Mouse (Mus musculus) cerebellum, postnatal 14 days (tissue): Measurements from ENCODE around the gene Clgn.
"Not testable (repeated sequence)": the region's sequence is repeated elsewhere in the genome, so short reads cannot be mapped to it uniquely, and the experiment has no call there.

Source experiments
- DNase-seq, 2 experiments: peaks; one replicate each; pipeline ENCODE4 v3.0.0; 2021; ENCODE audit warnings: mixed read lengths in 2 of 2

Gene Clgn

GRCm38 (mm10) chr8:83423032-83423825 is 33.6 kb downstream of the Clgn start:
- DNase-seq = no peak

DNA sequence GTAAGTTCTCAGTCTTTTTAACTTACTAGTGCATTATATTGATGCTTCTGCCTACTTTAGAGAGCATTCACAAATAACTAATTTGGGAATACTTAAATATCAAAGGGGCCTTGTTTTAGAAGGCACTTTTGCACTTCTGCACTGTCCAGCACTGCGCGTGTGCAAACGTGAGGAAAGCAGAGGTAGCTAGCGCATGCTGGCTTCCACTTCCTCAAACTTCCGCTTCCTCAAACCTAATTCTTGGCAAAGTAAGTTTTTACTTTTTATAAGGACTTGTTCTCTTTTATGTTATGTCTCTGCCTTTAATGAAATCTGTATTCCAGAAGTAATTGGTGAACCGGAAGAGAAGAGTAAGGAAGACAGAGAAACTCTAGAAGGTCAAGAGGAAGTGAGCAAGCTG is 35.5 kb downstream of the Clgn start:
- no peak for DNase-seq

DNA sequence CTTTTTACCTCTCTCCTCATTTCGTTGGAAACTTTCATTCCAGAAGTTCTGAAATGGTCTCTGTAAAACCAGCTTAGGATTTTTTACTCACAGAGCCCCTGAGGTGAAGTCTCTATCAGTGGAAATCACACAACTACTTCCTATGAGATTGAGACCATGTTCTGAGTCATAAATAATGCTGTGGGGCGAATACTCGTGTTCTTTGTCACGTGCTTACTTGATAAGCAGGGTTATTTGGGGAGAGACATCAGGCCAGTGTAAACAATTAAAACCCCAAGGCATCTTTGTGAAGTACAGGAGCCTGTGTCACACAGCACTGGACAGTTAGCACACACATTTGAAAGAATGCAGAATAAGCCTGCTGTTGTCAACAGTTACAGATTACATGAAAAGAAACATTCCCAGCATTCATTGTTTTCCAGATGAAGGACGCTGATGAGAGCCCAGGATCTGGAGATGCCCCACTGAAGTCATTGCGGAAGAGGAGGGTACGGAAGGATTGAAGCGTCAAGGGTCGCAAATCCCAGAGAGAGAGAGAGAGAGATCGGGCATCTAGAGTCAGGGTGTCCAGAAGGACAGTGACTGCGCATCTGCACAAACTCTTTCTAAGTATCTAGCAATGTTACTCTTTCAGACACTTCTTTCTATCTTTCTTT is 36.6 kb downstream of the Clgn start:
- no peak for DNase-seq

DNA sequence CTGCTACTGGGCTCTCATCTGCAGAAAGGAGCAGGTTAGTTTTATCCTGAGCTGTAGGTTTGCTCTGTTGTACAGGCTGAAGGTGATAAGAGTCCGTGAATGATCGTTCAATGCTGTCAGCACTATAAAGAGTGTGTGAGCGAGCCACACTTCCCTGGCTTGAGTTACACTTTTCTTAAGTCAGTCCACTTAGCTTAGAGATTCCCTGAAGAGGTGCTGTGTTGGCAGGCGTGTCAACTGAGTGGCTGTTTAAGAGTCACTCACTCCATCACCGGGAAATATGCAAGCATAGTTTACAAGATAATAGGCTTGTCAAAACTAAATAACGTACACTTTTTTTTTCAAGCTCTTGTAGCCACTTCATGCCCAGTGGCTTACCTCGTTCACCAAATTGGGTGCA is 37.3 kb downstream of the Clgn start:
- DNase-seq = no peak

DNA sequence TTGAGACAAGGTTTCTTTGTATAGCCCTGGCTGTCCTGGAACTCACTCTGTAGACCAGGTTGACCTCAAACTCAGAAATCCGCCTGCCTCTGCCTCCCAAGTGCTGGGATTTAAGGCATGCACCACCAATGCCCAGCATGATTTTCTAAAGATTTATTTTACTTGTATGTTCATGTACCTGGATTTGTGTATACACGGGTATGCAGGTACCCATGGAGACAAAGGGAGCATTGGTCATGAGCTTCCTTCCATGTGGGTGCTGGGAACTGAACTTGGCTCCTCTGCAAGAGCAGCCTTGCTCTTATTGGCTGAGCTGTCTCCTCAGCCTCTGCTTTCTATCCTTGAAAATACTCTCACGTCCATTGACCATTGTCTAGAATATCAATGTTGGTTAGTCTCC is 39.0 kb downstream of the Clgn start:
- not testable (repeated sequence) for DNase-seq

GRCm38 (mm10) chr8:83429071-83429524 is 39.4 kb downstream of the Clgn start:
- DNase-seq = no peak

- DNase-seq = no peak
Measured at GRCm38 (mm10) chr8:83437077-83437476, 47.4 kb downstream of the Clgn start.

DNA sequence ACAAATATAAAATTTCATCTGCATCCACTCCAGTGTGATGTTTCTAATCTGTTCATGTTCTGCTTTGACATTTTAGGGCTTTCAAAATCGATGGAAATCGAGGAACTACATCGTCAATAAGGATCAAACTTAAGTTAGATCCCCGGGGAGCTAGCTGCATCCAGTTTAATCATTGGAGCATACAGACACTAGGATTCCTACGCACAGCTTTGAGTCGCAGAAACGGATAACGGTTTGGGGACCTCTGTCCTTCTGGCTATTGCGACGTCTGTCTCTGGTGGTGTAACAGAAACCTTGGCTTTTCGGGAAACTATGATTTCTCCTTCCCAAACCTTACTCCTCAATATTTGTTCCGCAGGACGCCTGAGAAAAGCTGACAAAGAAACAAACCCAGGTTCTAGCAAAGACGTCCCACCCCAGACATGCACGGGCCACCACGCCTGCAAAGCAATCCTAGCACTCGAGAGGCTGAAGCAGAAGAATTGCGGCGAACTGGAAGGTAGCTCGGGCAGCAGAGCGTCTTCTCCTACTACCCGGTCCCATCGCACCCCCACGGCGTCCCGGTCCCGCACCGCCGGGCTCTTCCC is 52.1 kb downstream of the Clgn start:
- no peak for DNase-seq

GRCm38 (mm10) chr8:83442243-83443051 is 52.8 kb downstream of the Clgn start:
- peak; percentile 99 for DNase-seq

GRCm38 (mm10) chr8:83443052-83443400 is 53.4 kb downstream of the Clgn start:
- DNase-seq = no peak

- peak in 1 of 2 experiments; percentile 19 for DNase-seq
Measured at GRCm38 (mm10) chr8:83449960-83450359, 60.3 kb downstream of the Clgn start.

- peak in 1 of 2 experiments; percentile 18 for DNase-seq
Measured at GRCm38 (mm10) chr8:83451056-83451455, 61.4 kb downstream of the Clgn start.

- DNase-seq = no peak
Measured at GRCm38 (mm10) chr8:83457121-83457520, 67.5 kb downstream of the Clgn start.

DNA sequence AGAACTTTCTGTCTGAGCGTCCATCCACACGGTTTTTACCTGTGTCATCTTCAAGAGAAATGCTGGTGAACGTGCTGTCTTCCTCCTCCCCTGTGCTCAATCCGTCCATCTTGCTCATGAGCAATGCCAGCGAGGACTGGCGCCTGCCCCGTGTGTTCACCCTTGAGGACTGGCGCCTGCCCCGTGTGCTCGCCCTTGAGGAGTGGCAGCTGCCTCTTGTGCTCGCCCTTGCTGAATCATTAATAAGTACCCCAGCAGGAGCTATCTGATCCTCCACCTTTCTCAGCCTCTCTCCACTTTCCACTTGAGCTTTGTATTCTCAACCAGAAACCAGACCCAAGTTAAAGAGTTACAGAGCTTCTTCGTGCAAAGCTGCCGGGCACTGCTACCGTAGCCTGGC is 68.6 kb downstream of the Clgn start, which contains the start of gene Scoc:
Gene Scoc, minus strand, starts transcription at position 170 of the 400 bp plus-strand sequence.
- DNase-seq = no peak

DNA sequence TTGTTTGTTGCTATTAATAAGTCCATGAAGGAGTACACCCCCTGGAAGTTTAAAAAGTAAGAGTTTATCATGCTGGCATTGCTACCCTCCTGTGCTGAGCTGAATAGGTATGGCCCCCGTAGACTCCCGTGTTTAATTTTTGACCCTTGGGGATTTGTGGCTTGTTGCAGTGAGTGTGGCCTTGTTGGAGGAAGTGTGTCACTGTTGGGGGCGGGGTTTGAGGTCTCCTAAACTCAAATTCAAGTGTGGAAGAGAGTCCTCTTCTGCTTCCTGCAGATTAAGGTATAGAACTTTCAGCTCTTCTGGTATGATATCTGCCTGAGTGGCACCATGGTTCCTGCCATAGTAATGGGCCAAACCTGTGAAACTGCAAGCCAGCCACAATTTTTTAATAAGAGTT is 69.9 kb downstream of the Clgn start:
- DNase-seq = no peak
